Mouse (Mus musculus) B cell, adult 67 days (primary cell): Measurements from ENCODE around the gene Olfr460. TPM values are rescaled to one million over a fixed set of nuclear protein-coding genes. Genes with fewer than 3 reads are reported as not detected.

ENCODE experiments used
- total RNA-seq, 2 experiments: library from RNA; stranded (reverse); gene quantifications; 4 replicates each; pipeline ENCODE4 v1.2.4; 2023

Gene Olfr460
- total RNA-seq: not detected

GRCm38 (mm10) chr6:40569187-40569586 is at the start of gene Olfr460:
TSS of gene Olfr460 (plus strand) at chr6:40569487.

DNA sequence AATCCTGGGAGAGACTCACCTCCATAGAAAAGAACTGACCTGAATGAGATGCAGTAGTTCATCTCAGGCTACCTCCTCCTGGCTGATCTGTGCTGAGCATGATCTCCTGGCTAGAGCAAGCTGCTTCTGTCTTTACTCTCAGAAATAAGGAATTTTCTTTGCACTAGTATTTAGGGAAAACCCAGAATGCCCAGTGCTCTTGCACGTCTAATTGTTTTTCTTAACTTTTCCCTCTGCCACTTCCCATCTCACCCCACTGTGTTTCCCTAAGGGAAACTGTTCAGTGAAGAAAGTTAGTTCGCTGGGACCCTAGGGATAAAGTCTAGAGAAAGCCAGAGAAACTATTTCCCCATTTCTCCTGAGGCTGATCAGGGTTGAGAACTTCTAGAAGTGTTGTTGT is 14.3 kb upstream of the Olfr460 start, which contains the start of gene Olfr461:
Olfr461 (minus strand) TSS at position 101 of the 400 bp plus-strand sequence.

GRCm38 (mm10) chr6:40585645-40586044 is 16.4 kb downstream of the Olfr460 start, which contains the start of gene Clec5a:
TSS of gene Clec5a (minus strand) at chr6:40585821.

GRCm38 (mm10) chr6:40613260-40613852 is 44.1 kb downstream of the Olfr460 start, which contains the start of gene Tas2r138:
TSS of gene Tas2r138 (minus strand) at chr6:40613310.

Other genes with a start within 250 kb of the Olfr460 start
- 10 to 100 TPM; 28.4 to 29.8 TPM for gene Agk, start 244.3 kb upstream of the Olfr460 start, total RNA-seq
- 10 to 100 TPM; 13.9 to 15.1 TPM for gene E330009J07Rik, start 133.4 kb upstream of the Olfr460 start, total RNA-seq
- gene Wee2, start 130.4 kb upstream of the Olfr460 start, total RNA-seq: not detected
- gene Ssbp1, start 98.1 kb upstream of the Olfr460 start, total RNA-seq: 10 to 100 TPM; 93.1 to 99.4 TPM
- gene Tas2r137, start 78.3 kb upstream of the Olfr460 start, total RNA-seq: 1 to 10 TPM in 1 of 2 experiments, not detected in 1; 1.0 TPM
- gene Tas2r108, start 76.0 kb upstream of the Olfr460 start, total RNA-seq: under 1 TPM in 1 of 2 experiments, not detected in 1; 0.73 TPM
- not detected for gene Prss37, start 50.0 kb upstream of the Olfr460 start, total RNA-seq
- not detected for gene Olfr461, start 14.4 kb upstream of the Olfr460 start, total RNA-seq
- not detected for gene Clec5a, start 16.3 kb downstream of the Olfr460 start, total RNA-seq
- not detected for gene Tas2r138, start 43.8 kb downstream of the Olfr460 start, total RNA-seq
- not detected for gene Mgam, start 59.3 kb downstream of the Olfr460 start, total RNA-seq